Mouse (Mus musculus) cerebellum, adult 2 months (tissue): Measurements from ENCODE around the gene Myod1. TPM values are rescaled to one million over a fixed set of nuclear protein-coding genes. Genes with fewer than 3 reads are reported as not detected.

Experiments used
- DNase-seq, 2 experiments: peaks; one replicate each; pipeline ENCODE4 v3.0.0; 2021
- H3K27ac ChIP-seq: fragments of 200-500 bp; 2 replicates; pipeline ENCODE4 v1.5.1; 2012; ENCODE audit warnings: low read length, control low read depth, inconsistent platforms; ENCODE audit not compliant: insufficient read depth
- H3K27me3 ChIP-seq: fragments of 200-500 bp; 2 replicates; pipeline ENCODE4 v1.6.1; 2012; ENCODE audit warnings: inconsistent platforms, mild to moderate bottlenecking, low read length, moderate library complexity; ENCODE audit not compliant: control insufficient read depth, insufficient read depth
- H3K4me1 ChIP-seq: fragments of 200-500 bp; 2 replicates; pipeline ENCODE4 v1.6.1; 2011; ENCODE audit warnings: low read length; ENCODE audit not compliant: control insufficient read depth, insufficient read depth
- H3K4me3 ChIP-seq: fragments of 200-500 bp; replicated peaks from 2 replicates; pipeline ENCODE3; 2011; ENCODE audit warnings: mild to moderate bottlenecking, low read depth, low read length, control low read depth; ENCODE audit not compliant: insufficient read depth
- CTCF ChIP-seq: fragments of 200-500 bp; IDR thresholded peaks from 2 replicates; pipeline ENCODE4 v1.5.1; 2011; ENCODE audit warnings: low read depth, mild to moderate bottlenecking, control low read depth, low read length, moderate library complexity, borderline replicate concordance; ENCODE audit not compliant: insufficient read depth
- POLR2A ChIP-seq: fragments of 200-500 bp; IDR thresholded peaks from 2 replicates; pipeline ENCODE4 v1.6.1; 2011; ENCODE audit warnings: low read length, control low read depth, borderline replicate concordance; ENCODE audit not compliant: insufficient read depth
- WGBS: fragments of 180-500 bp; shearing (Covaris S2); methylation state at CpG from one replicate; pipeline ENCODE4 v1.1.7; 2018; 5-methylcytosine and 5-hydroxymethylcytosine counted together
- polyA plus RNA-seq: library from polyadenylated mRNA; depleted of rRNA; stranded (reverse); fragments of >200 nt; gene quantifications from 2 replicates; pipeline ENCODE4 v1.2.3, GENCODE M21; 2012

Gene Myod1
- polyA plus RNA-seq, 1 experiment, result not detected

DNA sequence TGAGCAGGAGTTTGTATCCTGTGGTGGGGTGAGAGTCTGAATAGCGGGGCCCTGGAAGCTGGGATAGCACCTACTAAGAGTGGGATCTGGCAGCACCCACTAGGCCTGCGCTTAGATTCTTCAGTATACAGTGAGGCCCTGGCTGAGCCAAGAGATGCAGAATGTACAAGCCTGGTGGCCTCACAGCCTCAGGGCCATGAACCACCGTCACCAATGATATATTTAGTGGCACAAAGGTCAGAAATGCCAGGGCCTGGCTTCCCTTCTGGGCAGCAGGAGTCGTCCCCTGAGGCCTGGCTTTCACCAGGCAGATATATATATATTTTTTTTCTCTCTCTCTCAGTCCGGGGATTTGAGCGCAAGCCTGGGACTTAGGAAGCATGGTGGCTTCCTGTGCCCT lies 34.5 kb downstream of the Myod1 start:
- Histone ChIP-seq H3K27ac (peak overlapping the region; percentile 14), H3K27me3 (no peaks in the 10 kb centered on the region), H3K4me1 (peaks cover 85% of the 10 kb centered on the region), H3K4me3 (peak overlapping the region; percentile 10)
- no peak for DNase-seq
- TF ChIP-seq CTCF, result no peak
- TF ChIP-seq POLR2A, result no peak
- 11% methylated on average over 6 of the region's 6 CpGs for WGBS

DNA sequence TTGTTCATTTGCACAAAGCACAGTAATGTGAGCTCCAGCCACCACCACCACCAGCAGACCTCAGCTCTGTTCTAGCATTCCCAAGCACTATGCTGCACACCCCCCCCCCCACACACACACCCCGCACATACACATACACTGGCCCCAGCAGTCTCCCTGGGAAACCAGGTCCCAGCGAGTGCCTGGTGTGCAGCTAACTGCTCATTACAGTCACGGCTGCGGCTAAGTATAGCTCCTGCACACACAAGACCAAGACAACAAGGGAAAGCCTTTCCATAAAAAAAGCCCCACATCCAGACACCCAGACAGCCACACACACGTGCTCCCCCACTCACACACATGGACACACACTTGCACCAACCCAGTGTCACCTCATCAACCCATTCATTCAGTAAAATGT lies 36.5 kb downstream of the Myod1 start:
- Histone ChIP-seq H3K27ac (0 out of 2 replicates have a peak overlapping the region, but pooled peaks have one; percentile 2), H3K4me3 (no peak overlapping the region), H3K27me3 (no peaks in the 10 kb centered on the region), H3K4me1 (peaks cover 78% of the 10 kb centered on the region)
- DNase-seq, result no peak
- WGBS, result 14% methylated on average over 5 of the region's 5 CpGs
- TF ChIP-seq POLR2A, result no peak

DNA sequence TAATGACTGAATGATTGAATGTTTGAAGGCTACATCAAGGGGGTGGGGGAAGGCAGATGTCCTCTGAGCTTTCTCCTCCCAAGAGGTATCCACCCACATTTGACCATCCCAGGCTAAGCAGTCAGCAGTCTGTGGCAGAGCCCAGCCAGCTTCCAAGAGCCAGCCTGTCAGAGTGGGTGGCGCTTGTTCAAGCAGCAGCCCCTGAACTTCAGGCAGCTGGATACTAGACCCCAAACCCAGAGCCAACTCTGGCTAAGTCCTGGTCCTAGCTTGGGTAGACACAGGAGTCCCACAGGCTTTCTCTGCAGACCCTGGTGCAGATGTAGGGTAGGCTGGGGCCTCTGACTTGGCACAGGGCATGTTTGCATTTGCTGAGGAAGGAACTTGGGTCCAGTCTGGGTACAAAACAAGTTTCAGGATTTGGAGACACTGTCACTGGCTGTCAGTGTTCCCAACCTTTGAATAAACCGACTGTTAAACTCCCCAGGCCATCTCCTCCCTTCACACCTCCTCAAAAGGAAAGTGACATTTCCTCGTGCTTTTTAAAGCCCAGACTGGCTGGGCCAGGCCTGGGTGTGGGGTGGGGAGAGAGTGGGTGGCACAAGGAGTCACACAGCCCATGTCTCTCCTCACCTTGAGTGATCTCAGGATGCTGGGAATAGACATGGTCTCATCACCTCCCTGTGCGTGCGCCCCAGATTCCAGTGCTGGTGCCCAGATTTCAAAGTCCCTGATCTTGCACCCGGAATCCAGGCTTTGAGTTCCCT lies 37.9 kb downstream of the Myod1 start:
- H3K27ac ChIP-seq, result peak overlapping the region; percentile 87
- 17% methylated on average over 6 of the region's 6 CpGs for WGBS

DNA sequence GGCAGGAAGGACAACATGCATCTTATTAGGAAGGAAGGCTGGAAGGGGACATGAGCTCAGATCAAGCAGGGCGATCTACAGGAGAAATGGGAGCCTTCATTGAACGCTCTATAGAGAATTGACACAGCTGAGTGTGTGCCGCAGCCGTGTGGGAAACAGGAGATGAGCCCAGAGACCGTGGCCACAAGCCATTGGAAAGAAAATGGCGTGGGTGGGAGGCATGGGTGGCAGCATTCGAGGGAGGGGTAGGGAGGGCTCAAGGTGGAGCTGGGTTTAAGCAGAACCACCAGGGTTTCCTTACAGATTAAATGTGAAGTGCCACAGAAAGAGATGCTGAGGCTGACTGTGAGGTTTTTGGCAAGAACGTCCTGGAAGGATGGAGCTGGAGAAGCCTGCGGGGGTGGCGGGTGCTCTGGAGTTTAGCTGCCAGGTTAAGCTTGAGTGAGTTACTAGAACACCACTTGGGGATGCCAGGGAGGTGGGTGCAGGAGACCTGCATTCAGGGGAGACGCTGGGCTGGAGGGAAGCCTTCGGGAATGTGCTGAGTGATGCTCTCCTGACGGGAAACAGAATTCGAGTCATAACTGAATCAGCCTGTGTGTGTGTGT lies 39.6 kb downstream of the Myod1 start:
- Histone ChIP-seq H3K4me1 (peaks cover 86% of the 10 kb centered on the region), H3K27me3 (no peaks in the 10 kb centered on the region), H3K4me3 (peak overlapping the region; percentile 46), H3K27ac (peak overlapping the region; percentile 87)
- 11% methylated on average over 14 of the region's 14 CpGs for WGBS
- TF ChIP-seq POLR2A (no peak; the same call in 1 of the 2 replicates), CTCF (no peak)
- peak; percentile 73 to 79 for DNase-seq

More for the DNA sequence above, 37.9 kb downstream of the Myod1 start:
- peaks cover 80% of the 10 kb centered on the region for H3K4me1 ChIP-seq
- no peaks in the 10 kb centered on the region for H3K27me3 ChIP-seq
- no peak for TF ChIP-seq POLR2A
- TF ChIP-seq CTCF, result no peak
- peak overlapping the region; percentile 13 for H3K4me3 ChIP-seq
- no peak for DNase-seq

DNA sequence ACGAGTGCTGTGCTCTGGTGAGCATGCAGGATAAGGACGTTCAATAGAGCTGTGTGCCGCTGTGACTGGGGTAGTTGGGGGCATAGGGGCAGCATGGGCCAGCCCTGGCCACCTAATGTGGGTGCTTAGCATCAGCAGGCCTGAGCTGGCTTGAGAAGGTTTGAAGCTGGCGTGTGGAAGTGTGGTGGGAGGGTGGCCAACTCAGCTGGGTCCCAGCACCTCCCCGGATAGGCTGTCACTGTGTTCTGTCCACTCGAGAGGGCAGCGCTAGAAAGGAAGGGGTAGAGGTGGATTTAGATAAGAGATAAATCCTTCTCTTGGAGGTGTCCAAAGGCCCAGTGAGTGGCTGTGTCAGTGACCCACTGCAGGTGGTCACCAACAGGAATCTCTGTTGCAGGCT lies 41.2 kb downstream of the Myod1 start:
- 5% methylated on average over 7 of the region's 7 CpGs for whole genome bisulfite sequencing
- peak in 1 of 2 experiments; percentile 59 for DNase-seq
- H3K4me1 ChIP-seq, result peaks cover 86% of the 10 kb centered on the region
- no peak for TF ChIP-seq CTCF
- no peak for TF ChIP-seq POLR2A
- H3K27ac ChIP-seq, result peak overlapping the region; percentile 2; the same call in 1 of the 2 replicates
- H3K4me3 ChIP-seq, result peak overlapping the region; percentile 39
- H3K27me3 ChIP-seq, result no peaks in the 10 kb centered on the region

DNA sequence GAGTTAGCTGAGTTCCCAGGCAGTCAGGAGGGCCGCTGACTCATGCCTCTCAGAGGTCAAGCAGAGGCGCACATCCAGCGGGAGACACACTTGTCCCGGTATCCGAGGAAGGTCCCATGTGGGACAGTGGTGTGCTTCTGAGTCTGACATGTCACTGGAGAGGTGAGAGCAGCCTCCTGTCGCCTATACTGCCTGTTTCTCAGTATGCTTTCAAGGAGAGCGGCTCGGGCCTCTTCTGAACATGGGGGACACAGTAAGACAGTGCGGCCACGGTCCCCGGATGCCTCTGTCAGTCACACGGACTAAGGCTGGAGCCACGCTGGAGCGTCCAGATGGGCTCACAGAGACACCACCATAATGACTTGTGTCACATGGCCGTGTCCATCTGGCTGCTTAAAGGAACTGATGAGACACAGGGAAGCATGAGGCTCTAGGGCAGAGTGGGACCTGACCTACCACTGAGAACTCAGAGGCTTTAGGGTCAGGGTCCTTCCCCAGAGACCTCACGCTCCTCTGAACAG lies 41.9 kb downstream of the Myod1 start:
- 17% methylated on average over 16 of the region's 16 CpGs for WGBS
- H3K27me3 ChIP-seq, result no peaks in the 10 kb centered on the region
- peak; percentile 71 to 77 for DNase-seq

DNA sequence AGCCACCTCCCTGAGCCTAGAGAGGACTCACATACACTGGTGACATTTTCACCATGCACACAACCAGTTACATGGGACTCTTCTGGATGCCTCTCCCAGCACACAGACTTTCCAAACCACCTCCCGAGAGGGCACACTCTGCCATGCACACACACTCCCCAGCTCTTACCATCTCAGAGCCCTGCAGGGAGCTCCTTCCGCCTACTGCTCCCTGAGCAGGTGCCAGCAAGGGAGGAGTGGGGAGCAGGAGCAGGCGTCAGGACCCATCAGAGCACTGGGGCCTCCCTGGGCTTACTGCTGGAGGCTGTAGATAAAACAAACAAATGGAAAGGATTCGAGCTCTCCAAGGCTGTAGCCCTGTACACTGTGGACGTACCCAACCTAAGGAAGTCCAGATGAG lies 45.3 kb downstream of the Myod1 start:
- TF ChIP-seq CTCF, result no peak
- no peak for TF ChIP-seq POLR2A
- Histone ChIP-seq H3K27ac (peak overlapping the region; percentile 66), H3K27me3 (no peaks in the 10 kb centered on the region), H3K4me3 (peak overlapping the region; percentile 3), H3K4me1 (peaks cover 88% of the 10 kb centered on the region)
- WGBS, result 8% methylated on average over 5 of the region's 5 CpGs
- DNase-seq, result peak; percentile 67 to 74

More for the DNA sequence above, 41.9 kb downstream of the Myod1 start:
- H3K27ac ChIP-seq, result peak overlapping the region; percentile 79
- H3K4me3 ChIP-seq, result peak overlapping the region; percentile 16
- H3K4me1 ChIP-seq, result peaks cover 86% of the 10 kb centered on the region
- TF ChIP-seq POLR2A (no peak), CTCF (no peak)
